Mouse (Mus musculus): ENCODE results near the gene Gm11232.

Gene Gm11232

DNA sequence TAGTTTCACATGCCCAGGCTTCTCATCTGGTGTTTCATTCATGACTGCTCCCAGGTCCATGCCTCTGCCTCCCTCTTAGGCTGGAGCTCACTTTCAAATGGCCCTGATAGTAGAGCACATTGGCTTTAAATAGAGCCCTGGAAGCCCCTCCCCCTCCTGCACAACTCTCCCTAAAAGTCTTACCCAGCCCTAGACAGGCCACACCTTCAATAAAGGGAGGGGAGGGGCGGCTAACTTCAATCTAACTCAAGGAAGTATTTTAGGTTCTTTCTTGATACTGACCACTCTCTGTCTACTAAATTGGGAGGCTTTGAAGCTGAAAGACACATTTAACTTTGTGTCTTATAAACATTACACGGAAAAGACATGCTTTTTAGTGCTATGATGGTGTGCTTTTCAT, at the start of gene Gm11232:
Gene Gm11232, minus strand, starts transcription at position 101 of the 400 bp plus-strand sequence.
- DNase-seq (ENCODE audit: low read depth, low spot score) = no peak

GRCm38 (mm10) chr4:71805977-71806534, 48.3 kb upstream of the Gm11232 start:
- no peak for DNase-seq (ENCODE audit: low read depth, low spot score)

GRCm38 (mm10) chr4:71765529-71765928, 7.8 kb upstream of the Gm11232 start:
- DNase-seq (ENCODE audit: low read depth, low spot score) = no peak

GRCm38 (mm10) chr4:71765071-71765470, 7.3 kb upstream of the Gm11232 start:
- no peak for DNase-seq (ENCODE audit: low read depth, low spot score)

GRCm38 (mm10) chr4:71756441-71757221, 1.1 kb downstream of the Gm11232 start:
- no peak for DNase-seq (ENCODE audit: low read depth, low spot score)

GRCm38 (mm10) chr4:71745741-71746140, 12.0 kb downstream of the Gm11232 start:
- no peak for DNase-seq (ENCODE audit: low read depth, low spot score)

DNA sequence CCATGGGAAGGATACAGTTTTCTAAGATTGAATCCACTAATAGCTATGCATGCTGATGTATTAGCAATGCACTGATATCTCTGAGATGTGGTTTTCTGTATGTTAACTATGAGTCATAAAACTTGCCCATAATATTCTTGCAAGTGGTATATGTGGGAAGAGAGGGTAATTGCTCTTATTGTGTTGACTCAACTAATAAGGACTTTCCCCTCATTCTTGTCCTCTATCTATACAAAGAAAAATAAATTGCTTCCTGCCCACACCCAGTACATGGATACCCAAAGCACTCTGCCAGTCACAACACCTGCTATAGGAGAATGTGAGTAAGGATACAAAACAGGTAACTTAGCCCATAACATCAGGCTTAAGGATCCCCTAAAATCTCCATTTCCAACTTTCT, 21.2 kb downstream of the Gm11232 start:
- no peak for DNase-seq (ENCODE audit: low read depth, low spot score)

- DNase-seq (ENCODE audit: low read depth, low spot score) = no peak
These were observed 22.5 kb downstream of the Gm11232 start for GRCm38 (mm10) chr4:71735261-71735660.

GRCm38 (mm10) chr4:71729401-71729800, 28.4 kb downstream of the Gm11232 start:
- no peak for DNase-seq (ENCODE audit: low read depth, low spot score)

- no peak for DNase-seq (ENCODE audit: low read depth, low spot score)
These were observed 30.2 kb downstream of the Gm11232 start for GRCm38 (mm10) chr4:71727611-71728010.

- no peak for DNase-seq (ENCODE audit: low read depth, low spot score)
These were observed 30.7 kb downstream of the Gm11232 start for GRCm38 (mm10) chr4:71727056-71727455.

GRCm38 (mm10) chr4:71725889-71726288, 31.9 kb downstream of the Gm11232 start:
- no peak for DNase-seq (ENCODE audit: low read depth, low spot score)

Data from ES-CJ7 (cell line).